Mouse (Mus musculus) forebrain, embryonic 13.5 days (tissue): ENCODE data around the gene Slc10a7. TPM values are rescaled to one million over a fixed set of nuclear protein-coding genes. Genes with fewer than 3 reads are reported as not detected.
"Not testable (repeated sequence)": the region's sequence is repeated elsewhere in the genome, so short reads cannot be mapped to it uniquely, and the experiment has no call there.

ENCODE experiments used
- ATAC-seq: fragments of 200-750 bp; cut with Nextera tagmentation; 2 replicates; pipeline ENCODE4 v1.8.0; 2017
- H3K27ac ChIP-seq: fragments of 300-500 bp; sonication (generic); 2 replicates; pipeline ENCODE4 v1.5.1; 2015; ENCODE audit warnings: inconsistent platforms, mild to moderate bottlenecking, moderate library complexity
- H3K27me3 ChIP-seq: fragments of 300-500 bp; sonication (generic); 2 replicates; pipeline ENCODE4 v1.6.1; 2015; ENCODE audit warnings: mild to moderate bottlenecking, inconsistent platforms
- H3K36me3 ChIP-seq: fragments of 300-500 bp; sonication (generic); 2 replicates; pipeline ENCODE4 v1.6.1; 2015; ENCODE audit warnings: mild to moderate bottlenecking, inconsistent platforms; ENCODE audit not compliant: poor library complexity, severe bottlenecking
- H3K4me1 ChIP-seq: fragments of 300-500 bp; sonication (generic); 2 replicates; pipeline ENCODE4 v1.6.1; 2015; ENCODE audit warnings: inconsistent platforms
- H3K4me2 ChIP-seq: fragments of 300-500 bp; sonication (generic); 2 replicates; pipeline ENCODE4 v1.6.1; 2015; ENCODE audit warnings: inconsistent platforms, mild to moderate bottlenecking, moderate library complexity
- H3K4me3 ChIP-seq: fragments of 300-500 bp; sonication (generic); 2 replicates; pipeline ENCODE4 v1.5.1; 2015; ENCODE audit warnings: mild to moderate bottlenecking, inconsistent platforms
- H3K9ac ChIP-seq: fragments of 300-500 bp; sonication (generic); 2 replicates; pipeline ENCODE4 v1.6.1; 2015; ENCODE audit warnings: mild to moderate bottlenecking, inconsistent platforms
- H3K9me3 ChIP-seq: fragments of 300-500 bp; sonication (generic); replicated peaks from 2 replicates; pipeline ENCODE4 v1.6.1; 2016; ENCODE audit warnings: inconsistent platforms
- WGBS: fragments of 180-500 bp; shearing (Covaris S2); methylation state at CpG from one replicate; pipeline ENCODE4 v1.1.7; 2015; 5-methylcytosine and 5-hydroxymethylcytosine counted together
- polyA plus RNA-seq: library from polyadenylated mRNA; unstranded; fragments of >200 nt; fragmentation: Nextera tagmentation; extraction: Ambion mirVana; gene quantifications from 2 replicates; pipeline ENCODE4 v1.2.1, GENCODE M21; 2015

Gene Slc10a7
- polyA plus RNA-seq, 1 experiment from 2014 or later = 11.4 TPM

GRCm38 (mm10) chr8:78510926-78511325 is 1.8 kb downstream of the Slc10a7 start:
- Histone ChIP-seq H3K4me2 (peak overlapping the region; percentile 24), H3K9me3 (no peaks in the 10 kb centered on the region), H3K36me3 (peaks cover 20% of the 10 kb centered on the region), H3K4me1 (peaks cover 24% of the 10 kb centered on the region), H3K9ac (no peak overlapping the region; the same call in 1 of the 2 replicates), H3K27ac (no peak overlapping the region), H3K4me3 (no peak overlapping the region), H3K27me3 (no peaks in the 10 kb centered on the region)
- ATAC-seq = no peak
- 74% methylated on average over 3 of the region's 3 CpGs for WGBS

GRCm38 (mm10) chr8:78513106-78513505 is 4.0 kb downstream of the Slc10a7 start:
- H3K9me3 ChIP-seq = no peaks in the 10 kb centered on the region
- no peak for ATAC-seq
- no peak overlapping the region for H3K9ac ChIP-seq
- H3K4me3 ChIP-seq = no peak overlapping the region
- H3K27me3 ChIP-seq = no peaks in the 10 kb centered on the region
- H3K4me1 ChIP-seq = peaks cover 13% of the 10 kb centered on the region
- H3K36me3 ChIP-seq = peaks cover 25% of the 10 kb centered on the region
- WGBS = 86% methylated on average over 4 of the region's 4 CpGs
- H3K4me2 ChIP-seq = no peak overlapping the region
- H3K27ac ChIP-seq = no peak overlapping the region

- 97% methylated on average over 1 of the region's 1 CpGs for WGBS
- H3K27me3 ChIP-seq = no peaks in the 10 kb centered on the region
- no peak for ATAC-seq
Observed at GRCm38 (mm10) chr8:78514706-78515105, 5.6 kb downstream of the Slc10a7 start.

GRCm38 (mm10) chr8:78515132-78515531 is 6.0 kb downstream of the Slc10a7 start:
- ATAC-seq = no peak
- Histone ChIP-seq H3K9ac (no peak overlapping the region), H3K27me3 (no peaks in the 10 kb centered on the region), H3K9me3 (no peaks in the 10 kb centered on the region), H3K4me1 (peaks cover 10% of the 10 kb centered on the region), H3K4me3 (no peak overlapping the region), H3K4me2 (no peak overlapping the region), H3K36me3 (peaks cover 25% of the 10 kb centered on the region), H3K27ac (no peak overlapping the region)
- WGBS = 92% methylated on average over 3 of the region's 3 CpGs

More at GRCm38 (mm10) chr8:78514706-78515105, 5.6 kb downstream of the Slc10a7 start:
- Histone ChIP-seq H3K9me3 (no peaks in the 10 kb centered on the region), H3K9ac (no peak overlapping the region), H3K4me3 (no peak overlapping the region), H3K4me2 (no peak overlapping the region), H3K27ac (no peak overlapping the region), H3K4me1 (peaks cover 13% of the 10 kb centered on the region), H3K36me3 (peaks cover 25% of the 10 kb centered on the region)

- 87% methylated on average over 6 of the region's 6 CpGs for WGBS
- Histone ChIP-seq H3K27me3 (no peaks in the 10 kb centered on the region), H3K4me2 (no peak overlapping the region), H3K27ac (no peak overlapping the region), H3K36me3 (peaks cover 41% of the 10 kb centered on the region), H3K9me3 (no peaks in the 10 kb centered on the region), H3K4me1 (no peaks in the 10 kb centered on the region), H3K9ac (no peak overlapping the region), H3K4me3 (no peak overlapping the region)
- ATAC-seq = no peak
Observed at GRCm38 (mm10) chr8:78533981-78534380, 24.8 kb downstream of the Slc10a7 start.

GRCm38 (mm10) chr8:78536716-78537115 is 27.6 kb downstream of the Slc10a7 start:
- Histone ChIP-seq H3K9ac (no peak overlapping the region), H3K36me3 (peaks cover 24% of the 10 kb centered on the region), H3K4me1 (no peaks in the 10 kb centered on the region), H3K27me3 (no peaks in the 10 kb centered on the region), H3K27ac (no peak overlapping the region), H3K4me3 (no peak overlapping the region), H3K9me3 (no peaks in the 10 kb centered on the region), H3K4me2 (no peak overlapping the region)
- WGBS = 82% methylated on average over 5 of the region's 5 CpGs
- ATAC-seq = no peak

GRCm38 (mm10) chr8:78537795-78538194 is 28.6 kb downstream of the Slc10a7 start:
- Histone ChIP-seq H3K36me3 (peaks cover 24% of the 10 kb centered on the region), H3K9ac (no peak overlapping the region), H3K4me2 (no peak overlapping the region), H3K4me1 (no peaks in the 10 kb centered on the region), H3K9me3 (no peaks in the 10 kb centered on the region), H3K4me3 (no peak overlapping the region), H3K27ac (no peak overlapping the region), H3K27me3 (no peaks in the 10 kb centered on the region)
- no peak for ATAC-seq
- WGBS = 91% methylated on average over 3 of the region's 3 CpGs

- H3K4me3 ChIP-seq, H3K4me2 ChIP-seq, H3K9ac ChIP-seq, ATAC-seq, H3K4me1 ChIP-seq, H3K9me3 ChIP-seq, H3K27ac ChIP-seq, H3K27me3 ChIP-seq: not testable (repeated sequence)
- WGBS = 95% methylated on average over 5 of the region's 6 CpGs
- H3K36me3 ChIP-seq = peaks cover 21% of the 10 kb centered on the region
Observed at GRCm38 (mm10) chr8:78542670-78543069, 33.5 kb downstream of the Slc10a7 start.

- H3K9me3 ChIP-seq = no peaks in the 10 kb centered on the region
- H3K9ac ChIP-seq = no peak overlapping the region
- no peak overlapping the region for H3K4me3 ChIP-seq
- 43% methylated on average over 1 of the region's 1 CpGs for WGBS
- H3K4me1 ChIP-seq = no peaks in the 10 kb centered on the region
- peaks cover 12% of the 10 kb centered on the region; the same call in 1 of the 2 replicates for H3K36me3 ChIP-seq
- ATAC-seq = no peak
- H3K27me3 ChIP-seq = no peaks in the 10 kb centered on the region
- H3K27ac ChIP-seq = no peak overlapping the region
- no peak overlapping the region for H3K4me2 ChIP-seq
Observed at GRCm38 (mm10) chr8:78543621-78544020, 34.5 kb downstream of the Slc10a7 start.

GRCm38 (mm10) chr8:78544545-78544944 is 35.4 kb downstream of the Slc10a7 start:
- Histone ChIP-seq H3K27me3 (no peaks in the 10 kb centered on the region), H3K36me3 (peaks cover 12% of the 10 kb centered on the region; the same call in 1 of the 2 replicates), H3K4me1 (no peaks in the 10 kb centered on the region), H3K9me3 (no peaks in the 10 kb centered on the region), H3K4me2 (no peak overlapping the region), H3K9ac (no peak overlapping the region), H3K4me3 (no peak overlapping the region), H3K27ac (no peak overlapping the region)
- WGBS = 87% methylated on average over 2 of the region's 2 CpGs
- ATAC-seq = no peak

- H3K9ac ChIP-seq, ATAC-seq, H3K27ac ChIP-seq, H3K4me3 ChIP-seq, H3K27me3 ChIP-seq, H3K4me2 ChIP-seq, H3K4me1 ChIP-seq, H3K9me3 ChIP-seq: not testable (repeated sequence)
- WGBS = 51% methylated on average over 7 of the region's 14 CpGs
- peaks cover 12% of the 10 kb centered on the region; the same call in 1 of the 2 replicates for H3K36me3 ChIP-seq
Observed at GRCm38 (mm10) chr8:78545153-78545817, 36.1 kb downstream of the Slc10a7 start.

- peak overlapping the region; percentile 25; the same call in 1 of the 2 replicates for H3K27ac ChIP-seq
- 41% methylated on average over 10 of the region's 10 CpGs for WGBS
- peak; percentile 48; the same call in 1 of the 2 replicates for ATAC-seq
- H3K9me3 ChIP-seq = no peaks in the 10 kb centered on the region
- no peak overlapping the region for H3K9ac ChIP-seq
- H3K4me1 ChIP-seq = peaks cover 17% of the 10 kb centered on the region
- H3K36me3 ChIP-seq = 0 out of 2 replicates have a peak, but pooled peaks cover 5% of the 10 kb centered on the region
- H3K4me3 ChIP-seq = no peak overlapping the region
- no peak overlapping the region for H3K4me2 ChIP-seq
- H3K27me3 ChIP-seq = no peaks in the 10 kb centered on the region
Observed at GRCm38 (mm10) chr8:78549971-78550751, 41.0 kb downstream of the Slc10a7 start.
